In the genomic region with DNA sequence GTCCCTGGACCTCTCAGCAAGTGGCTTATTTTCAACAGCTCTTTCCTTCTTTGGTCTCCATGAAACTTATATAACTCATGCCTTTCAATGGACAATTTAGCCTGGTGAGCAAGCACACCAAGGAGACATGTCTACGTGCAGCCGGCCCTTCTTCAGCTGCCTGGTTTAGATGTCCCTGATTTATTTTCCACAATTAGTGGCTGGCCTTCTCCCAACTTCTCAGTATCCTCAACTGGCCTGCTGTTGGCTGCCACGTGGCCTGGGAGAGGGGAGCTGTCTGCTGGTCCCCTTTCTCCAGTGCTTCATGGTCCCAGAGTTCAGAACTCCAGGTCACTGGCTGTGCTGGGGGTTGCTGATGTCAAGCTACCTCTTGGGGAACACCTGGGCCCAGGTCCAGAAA, we compare ENCODE assay signal across 28 mouse cellular contexts. TPM values are rescaled to one million over a fixed set of nuclear protein-coding genes. Genes with fewer than 3 reads are reported as not detected.
A peak's percentile ranks its signal among the peaks of the same experiment; 100 is the strongest.
DNase-seq lines count a peak whose midpoint lies in the region; ATAC-seq lines count a peak whose summit lies in the region.
"Had no signal": no experiment of that assay in that cellular context is flagged by ENCODE, and none has a peak within 500 bp of the region (broad histone marks: within the 10 kb centered on the region; RNA-seq: fewer than 3 reads in every experiment).

No protein-coding gene starts in this region.

- peaks cover 10% of the 10 kb centered on the region for H3K4me1 ChIP-seq in heart, embryonic 12.5 days (replicated peaks)

- no peak overlapping the region for H3K9ac ChIP-seq in heart, embryonic 12.5 days
- H3K9ac ChIP-seq: embryonic facial prominence, embryonic 12.5 days; heart, embryonic 13.5 days; hindbrain, embryonic 12.5 days; intestine, embryonic 15.5 days; limb, embryonic 13.5 days; midbrain, embryonic 12.5 days had no signal

- H3K36me3 ChIP-seq in heart, embryonic 12.5 days = no peaks in the 10 kb centered on the region
- H3K36me3 ChIP-seq: embryonic facial prominence, embryonic 12.5 days; heart, embryonic 13.5 days; hindbrain, embryonic 12.5 days; intestine, embryonic 15.5 days; limb, embryonic 13.5 days; midbrain, embryonic 12.5 days had no signal

- DNase-seq in heart, adult 11 months = peak; percentile 93
- peak; percentile 53 for DNase-seq in kidney, postnatal 10 days
- DNase-seq in kidney, adult 11 months = no peak
- DNase-seq in right cerebral cortex, postnatal 10 days (ENCODE audit: low spot score in 2 of 2) = peak; percentile 42 to 45
- no peak for DNase-seq in right cerebral cortex, postnatal 25 days
- DNase-seq: adrenal gland, postnatal 14 days; cerebellum, adult 11 months; cerebellum, adult 9-10 months; cerebellum, postnatal 36 days; kidney, adult 8-10 months; right cerebral cortex, postnatal 14 days had no signal

- no peak for ATAC-seq in heart, embryonic 12.5 days (ENCODE audit: insufficient number of reproducible peaks, low FRiP score)
- no peak for ATAC-seq in monocyte, adult 5-6 weeks (replicated peaks; ENCODE audit: insufficient number of reproducible peaks, low FRiP score, low TSS enrichment, poor library complexity, severe bottlenecking)
- ATAC-seq: forebrain, embryonic 14.5 days; hindbrain, postnatal 0 days; intestine, embryonic 15.5 days; lung, postnatal 0 days; Patski had no signal

- no peak overlapping the region for H3K27ac ChIP-seq in heart, embryonic 12.5 days (ENCODE audit: poor library complexity, severe bottlenecking)
- H3K27ac ChIP-seq: embryonic facial prominence, embryonic 12.5 days; heart, embryonic 13.5 days; hindbrain, embryonic 12.5 days; hindbrain, postnatal 0 days; limb, embryonic 13.5 days; midbrain, embryonic 12.5 days had no signal

- WGBS in heart, embryonic 12.5 days = 75% methylated on average over 3 of the region's 3 CpGs

- no peak overlapping the region for H3K4me2 ChIP-seq in heart, embryonic 12.5 days
- H3K4me2 ChIP-seq: embryonic facial prominence, embryonic 12.5 days; heart, embryonic 13.5 days; hindbrain, embryonic 12.5 days; intestine, embryonic 15.5 days; limb, embryonic 13.5 days; liver, embryonic 11.5 days; midbrain, embryonic 12.5 days had no signal

- no peaks in the 10 kb centered on the region for H3K9me3 ChIP-seq in heart, embryonic 12.5 days (replicated peaks)
- H3K9me3 ChIP-seq: embryonic facial prominence, embryonic 12.5 days; heart, embryonic 13.5 days; intestine, embryonic 15.5 days; limb, embryonic 13.5 days; midbrain, embryonic 12.5 days had no signal

- H3K4me3 ChIP-seq in heart, embryonic 12.5 days = no peak overlapping the region
- H3K4me3 ChIP-seq: embryonic facial prominence, embryonic 12.5 days; heart, embryonic 13.5 days; hindbrain, embryonic 12.5 days; intestine, embryonic 15.5 days; limb, embryonic 13.5 days; megakaryocyte, embryonic 14.5 days; midbrain, embryonic 12.5 days had no signal

- H3K27me3 ChIP-seq in heart, embryonic 12.5 days (replicated peaks) = no peaks in the 10 kb centered on the region
- H3K27me3 ChIP-seq: embryonic facial prominence, embryonic 12.5 days; hindbrain, embryonic 12.5 days; intestine, embryonic 15.5 days; Patski had no signal

RNA-seq across cellular contexts. Expression of gene 1600014C23Rik, which starts 28.3 kb away (rescaled TPM):
- 0.61 TPM in 1 of 2 replicates, not detected in the other for polyA plus RNA-seq in heart, embryonic 12.5 days (2016; fragmentation: Nextera tagmentation; extraction: Ambion mirVana)
- total RNA-seq in monocyte, adult 5-6 weeks (2017) = not detected in 3 replicates
- total RNA-seq: adrenal gland, postnatal 14 days; hindbrain, postnatal 0 days had no signal
- polyA plus RNA-seq: hindbrain, embryonic 12.5 days; limb, embryonic 13.5 days; liver, embryonic 11.5 days; liver, embryonic 16.5 days; lung, postnatal 0 days; midbrain, embryonic 12.5 days; neural tube, embryonic 14.5 days; Patski; spleen, adult 2 months had no signal

Comparison
In these comparisons a context has a peak if more than half of its experiments do, and no peak if none do; other contexts are left out.
1. DNase-seq: peak in heart, adult 11 months (single experiment), kidney, postnatal 10 days (single experiment) and right cerebral cortex, postnatal 10 days (2 of 2); none in kidney, adult 11 months (single experiment) and right cerebral cortex, postnatal 25 days (single experiment).